Mouse (Mus musculus) urinary bladder, postnatal 10 days (tissue): ENCODE results near the gene Nepro.

Source experiments
- DNase-seq: peaks from one replicate; pipeline ENCODE4 v3.0.0; 2022; ENCODE audit warnings: low spot score

Nepro gene

GRCm38 (mm10) chr16:44703458-44703857, 20.6 kb upstream of the Nepro start:
- no peak for DNase-seq

GRCm38 (mm10) chr16:44716305-44717140, 7.6 kb upstream of the Nepro start:
- no peak for DNase-seq

- DNase-seq, result no peak
Measured at GRCm38 (mm10) chr16:44717141-44717634, 6.9 kb upstream of the Nepro start.

DNA sequence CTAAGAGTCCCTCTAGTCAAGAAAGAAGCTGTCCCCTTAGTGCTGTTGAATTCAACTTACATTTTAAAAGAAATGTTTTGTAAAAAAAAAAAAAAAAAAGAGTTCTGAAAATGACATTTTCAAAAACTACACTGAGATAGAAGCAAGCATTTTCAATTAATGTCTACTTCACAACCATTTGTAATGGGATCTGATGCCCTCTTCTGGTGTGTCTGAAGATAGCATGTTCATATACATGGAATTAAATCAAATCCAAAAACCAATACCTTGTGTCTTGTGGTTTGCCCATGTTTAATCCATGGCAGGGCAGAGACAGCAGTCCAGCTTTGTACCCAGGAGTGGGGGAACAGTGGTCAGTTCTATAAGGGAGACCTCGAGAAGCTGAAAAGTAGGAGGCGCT, 6.3 kb upstream of the Nepro start:
- no peak for DNase-seq

DNA sequence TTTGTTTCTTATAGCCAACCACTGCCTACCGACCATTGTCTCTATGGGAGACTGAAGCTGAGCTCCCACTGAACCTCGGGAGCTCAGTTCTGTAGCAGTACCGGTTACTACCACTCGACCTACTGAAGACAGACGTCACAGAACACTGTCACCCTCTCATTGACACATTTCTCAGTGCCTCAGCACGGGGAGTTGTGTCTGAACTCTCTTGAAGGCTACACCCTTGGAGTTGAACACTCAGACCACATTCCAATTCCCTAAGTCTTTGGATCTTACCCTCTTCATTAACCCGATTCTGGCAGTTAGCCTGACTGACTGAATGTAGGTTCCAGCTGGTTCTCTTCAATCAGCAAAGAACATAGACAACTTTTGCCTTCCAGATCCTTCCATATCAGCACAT, 4.8 kb upstream of the Nepro start:
- no peak for DNase-seq

DNA sequence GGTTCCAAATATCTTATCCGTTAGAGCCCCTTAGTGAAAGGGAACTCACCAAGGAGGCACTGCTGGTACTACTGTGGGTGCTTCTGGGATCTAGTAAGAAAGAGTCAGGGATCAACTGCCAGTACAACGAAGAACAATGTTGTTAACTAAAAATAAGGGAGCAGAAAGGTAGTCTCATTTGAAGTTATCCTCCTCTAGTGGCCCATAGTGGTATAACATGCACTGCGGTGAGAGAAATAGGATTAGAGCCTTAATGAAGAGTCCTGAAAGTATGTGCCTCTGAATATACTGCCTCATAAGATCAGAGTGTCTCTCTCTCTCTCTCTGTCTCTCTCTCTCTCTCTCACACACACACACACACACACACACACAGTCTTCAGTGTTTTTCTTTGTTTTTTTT, 3.6 kb upstream of the Nepro start:
- no peak for DNase-seq

GRCm38 (mm10) chr16:44722666-44723065, 1.4 kb upstream of the Nepro start:
- no peak for DNase-seq

DNA sequence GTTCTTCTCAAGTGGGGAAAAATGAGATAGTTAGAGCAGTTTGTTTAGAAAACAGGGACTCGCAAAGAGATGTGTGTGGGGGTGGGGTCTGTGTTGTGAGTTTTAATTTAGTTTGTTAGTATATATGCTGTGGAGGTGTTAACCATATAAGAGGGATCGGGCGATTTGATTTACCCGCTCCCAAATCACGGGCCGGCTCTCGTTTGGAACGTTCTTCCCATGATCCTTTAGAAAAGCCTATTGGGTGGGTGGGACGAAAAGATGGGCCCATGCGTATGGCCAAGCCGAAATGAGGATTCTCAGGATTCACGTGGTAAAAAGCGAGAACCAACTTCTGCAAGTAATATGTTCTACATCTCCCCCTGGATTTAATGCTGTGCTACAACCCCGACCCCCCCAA, 746 bp downstream of the Nepro start:
- no peak for DNase-seq

GRCm38 (mm10) chr16:44725286-44726223, 1.5 kb downstream of the Nepro start:
- DNase-seq, result no peak

- DNase-seq, result no peak
Measured at GRCm38 (mm10) chr16:44727525-44727924, 3.4 kb downstream of the Nepro start.

- DNase-seq, result no peak
Measured at GRCm38 (mm10) chr16:44734059-44734458, 10.0 kb downstream of the Nepro start.

GRCm38 (mm10) chr16:44735676-44736075, 11.6 kb downstream of the Nepro start:
- no peak for DNase-seq

DNA sequence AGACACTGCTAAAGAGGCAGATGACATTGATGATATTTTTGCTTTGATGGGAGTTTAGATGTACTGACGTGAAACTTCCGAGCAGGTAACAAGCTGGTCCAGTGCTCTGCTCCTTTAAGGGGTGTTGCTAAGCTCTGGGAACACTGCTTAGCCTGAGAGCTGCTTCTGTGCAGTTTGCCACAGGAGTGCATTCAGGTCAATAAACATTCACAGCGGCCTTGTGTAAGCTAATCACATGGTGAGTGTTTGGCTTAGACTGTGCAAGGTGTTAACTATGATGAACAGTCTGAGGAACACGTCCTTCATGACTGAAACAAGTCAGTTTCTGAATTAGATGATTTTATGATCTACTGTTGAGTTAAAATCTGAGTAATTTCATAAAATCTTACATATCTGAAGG, 12.0 kb downstream of the Nepro start:
- no peak for DNase-seq

- no peak for DNase-seq
Measured at GRCm38 (mm10) chr16:44742753-44743152, 18.7 kb downstream of the Nepro start.

GRCm38 (mm10) chr16:44745471-44745865, 21.4 kb downstream of the Nepro start:
- DNase-seq, result no peak

DNA sequence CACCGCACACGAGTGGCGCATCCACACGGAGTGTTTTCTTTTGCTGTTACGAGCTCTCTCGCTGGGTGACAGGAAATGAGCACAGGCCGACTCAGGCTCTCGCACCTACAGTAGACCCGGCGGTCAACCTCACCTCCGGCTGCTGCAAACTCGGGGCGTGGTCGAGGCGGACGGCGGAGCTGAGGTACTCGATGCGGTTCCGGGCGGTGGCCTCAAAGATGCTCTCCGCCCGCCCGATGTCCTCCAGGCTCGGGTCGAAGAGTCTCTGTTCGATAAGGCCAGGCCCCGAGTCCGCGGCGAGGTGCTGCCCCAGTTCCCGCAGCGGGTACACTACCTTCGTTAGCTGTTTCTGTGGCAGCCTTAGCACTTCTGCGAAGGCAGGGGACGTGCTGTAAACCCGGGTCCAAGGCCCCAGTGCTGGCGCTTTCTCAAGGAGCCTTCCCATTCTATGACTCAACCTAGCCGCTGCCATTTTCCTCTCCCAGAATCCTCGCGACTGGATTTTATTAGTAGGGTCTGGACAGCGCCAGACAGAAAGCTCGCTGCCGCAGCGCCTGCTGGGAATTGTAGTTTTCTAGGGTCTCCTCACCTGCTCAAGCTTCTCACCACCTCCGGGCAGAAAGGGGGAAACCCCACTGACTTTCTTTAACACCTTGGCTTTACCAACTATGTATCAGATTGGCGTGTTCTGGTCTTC, 21.9 kb downstream of the Nepro start, which contains the start of gene Gtpbp8:
Gtpbp8 (minus strand) TSS at position 498 of the 697 bp plus-strand sequence.
- DNase-seq, result peak; percentile 33

DNA sequence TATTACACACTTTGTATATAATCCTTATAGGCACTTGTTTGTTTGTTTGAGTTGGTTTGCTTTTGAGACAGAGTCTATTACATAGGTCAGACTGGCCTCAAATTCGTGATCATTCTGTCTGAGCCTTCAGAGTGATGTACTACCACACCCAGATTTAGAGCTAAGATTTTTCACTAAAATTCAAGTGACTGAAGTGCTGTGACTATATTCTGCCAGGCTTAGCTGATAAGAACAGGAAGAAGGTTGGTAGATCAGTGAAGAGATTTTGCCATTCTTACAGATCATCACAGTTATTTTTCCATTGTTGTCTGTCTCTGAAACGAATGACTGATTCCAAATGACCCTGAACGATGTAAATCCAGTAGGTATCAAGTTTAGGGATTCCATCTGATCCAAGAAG, 23.9 kb downstream of the Nepro start:
- no peak for DNase-seq

GRCm38 (mm10) chr16:44757700-44758099, 33.6 kb downstream of the Nepro start:
- DNase-seq, result no peak

DNA sequence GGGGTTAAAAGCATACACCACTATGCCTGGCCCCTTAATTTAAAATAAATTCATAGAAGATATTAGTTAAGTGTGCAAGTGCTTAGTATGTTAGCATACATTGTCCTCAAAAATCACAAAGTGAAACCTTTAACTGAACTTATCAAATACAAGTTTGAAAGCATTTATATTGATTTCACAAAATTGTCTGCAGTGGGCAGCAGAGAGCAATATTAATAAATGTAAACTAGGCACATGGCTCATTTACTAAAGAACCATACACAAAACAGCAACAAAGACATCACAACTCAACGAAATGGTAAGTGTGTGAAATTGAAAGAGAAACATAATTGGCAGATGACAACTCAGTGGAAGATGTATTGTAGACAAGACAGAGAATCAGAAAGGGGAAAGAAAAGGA, 37.7 kb downstream of the Nepro start:
- DNase-seq, result no peak

- no peak for DNase-seq
Measured at GRCm38 (mm10) chr16:44765555-44766319, 41.6 kb downstream of the Nepro start, which contains the start of gene Cd200r1. Gene Cd200r1, plus strand, starts transcription at chr16:44765736.

DNA sequence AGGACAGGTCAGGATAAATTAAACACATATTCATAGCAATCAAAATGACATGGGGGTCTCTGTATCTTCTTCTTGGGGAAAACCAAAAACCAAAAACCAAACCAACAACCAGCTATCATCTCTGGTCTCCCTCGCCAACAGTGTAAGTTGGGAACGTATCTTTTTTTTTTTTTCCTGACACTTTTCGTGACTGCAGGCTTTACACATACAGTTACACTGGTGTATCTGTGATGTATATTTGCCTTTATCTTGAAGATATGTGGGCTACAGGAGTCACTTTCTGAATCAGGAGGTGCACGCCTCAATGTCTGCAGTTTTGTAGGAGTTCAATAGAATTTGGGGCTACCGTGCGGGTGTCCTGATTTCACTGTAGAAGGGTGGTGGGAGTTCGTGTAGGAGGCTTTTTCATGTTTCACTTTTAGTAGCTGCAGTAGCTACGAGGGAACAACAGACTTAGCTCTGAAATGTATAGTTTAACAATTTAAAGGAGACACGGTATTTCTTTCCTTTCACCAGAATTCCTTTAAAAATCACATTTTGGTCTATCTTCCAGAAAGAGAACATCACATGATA, 42.3 kb downstream of the Nepro start:
- no peak for DNase-seq
